Mouse (Mus musculus) T-cell, adult 2 months (primary cell): ENCODE results near the gene Mpig6b.

Source experiments
- DNase-seq: peaks from one replicate; pipeline ENCODE4 v3.0.0; 2022; ENCODE audit warnings: low spot score

Gene Mpig6b

GRCm38 (mm10) chr17:35066084-35066483 is at the start of gene Mpig6b:
Gene Mpig6b, minus strand, starts transcription at chr17:35066184.
- DNase-seq = no peak

- DNase-seq = peak; percentile 66
Measured at GRCm38 (mm10) chr17:35115046-35116019, 49.3 kb upstream of the Mpig6b start, which contains the start of gene Ly6g5b. Gene Ly6g5b, minus strand, starts transcription at chr17:35115428.

GRCm38 (mm10) chr17:35111774-35112173 is 45.8 kb upstream of the Mpig6b start:
- no peak for DNase-seq

- DNase-seq = no peak
Measured at GRCm38 (mm10) chr17:35108097-35108496, 42.1 kb upstream of the Mpig6b start, which contains the start of gene Ly6g5c. Gene Ly6g5c, plus strand, starts transcription at chr17:35108279.

- no peak for DNase-seq
Measured at GRCm38 (mm10) chr17:35106522-35106921, 40.5 kb upstream of the Mpig6b start.

- DNase-seq = peak; percentile 18
Measured at GRCm38 (mm10) chr17:35105740-35106389, 39.9 kb upstream of the Mpig6b start.

- DNase-seq = no peak
Measured at GRCm38 (mm10) chr17:35104754-35105153, 38.8 kb upstream of the Mpig6b start.

GRCm38 (mm10) chr17:35104079-35104478 is 38.1 kb upstream of the Mpig6b start:
- no peak for DNase-seq

- DNase-seq = no peak
Measured at GRCm38 (mm10) chr17:35103221-35103690, 37.3 kb upstream of the Mpig6b start.

GRCm38 (mm10) chr17:35102299-35102698 is 36.3 kb upstream of the Mpig6b start:
- DNase-seq = no peak

- DNase-seq = no peak
Measured at GRCm38 (mm10) chr17:35101161-35101560, 35.2 kb upstream of the Mpig6b start.

- DNase-seq = no peak
Measured at GRCm38 (mm10) chr17:35100196-35100765, 34.3 kb upstream of the Mpig6b start.

GRCm38 (mm10) chr17:35097164-35097655 is 31.2 kb upstream of the Mpig6b start:
- DNase-seq = no peak

GRCm38 (mm10) chr17:35096597-35096996 is 30.6 kb upstream of the Mpig6b start:
- no peak for DNase-seq

GRCm38 (mm10) chr17:35094475-35095365 is 28.7 kb upstream of the Mpig6b start:
- DNase-seq = no peak

- DNase-seq = no peak
Measured at GRCm38 (mm10) chr17:35092403-35093198, 26.6 kb upstream of the Mpig6b start.

- DNase-seq = no peak
Measured at GRCm38 (mm10) chr17:35090166-35090932, 24.4 kb upstream of the Mpig6b start.

- DNase-seq = peak; percentile 90
Measured at GRCm38 (mm10) chr17:35088825-35089644, 23.1 kb upstream of the Mpig6b start, which contains the start of gene Abhd16a. Gene Abhd16a, plus strand, starts transcription at chr17:35089263.

GRCm38 (mm10) chr17:35088151-35088550 is 22.2 kb upstream of the Mpig6b start:
- peak; percentile 41 for DNase-seq
